Mouse (Mus musculus) forebrain, embryonic 16.5 days (tissue): ENCODE results near the gene Lcn3. TPM values are rescaled to one million over a fixed set of nuclear protein-coding genes. Genes with fewer than 3 reads are reported as not detected.
"Not testable (repeated sequence)": the region's sequence is repeated elsewhere in the genome, so short reads cannot be mapped to it uniquely, and the experiment has no call there.

Experiments used
- ATAC-seq: fragments of 200-750 bp; cut with Nextera tagmentation; 2 replicates; pipeline ENCODE4 v1.8.0; 2017; ENCODE audit warnings: mild to moderate bottlenecking, moderate library complexity
- H3K27ac ChIP-seq: fragments of 300-500 bp; sonication (generic); 2 replicates; pipeline ENCODE4 v1.5.1; 2014; ENCODE audit warnings: low read length, control low read depth
- H3K27me3 ChIP-seq: fragments of 300-500 bp; sonication (generic); replicated peaks from 2 replicates; pipeline ENCODE4 v1.6.1; 2014; ENCODE audit warnings: low read length; ENCODE audit not compliant: control insufficient read depth, insufficient read depth
- H3K36me3 ChIP-seq: fragments of 300-500 bp; sonication (generic); 2 replicates; pipeline ENCODE4 v1.6.1; 2014; ENCODE audit not compliant: control insufficient read depth, insufficient read depth
- H3K4me1 ChIP-seq: fragments of 300-500 bp; sonication (generic); replicated peaks from 2 replicates; pipeline ENCODE4 v1.6.1; 2014; ENCODE audit warnings: low read length; ENCODE audit not compliant: control insufficient read depth, insufficient read depth
- H3K4me2 ChIP-seq: fragments of 300-500 bp; sonication (generic); 2 replicates; pipeline ENCODE4 v1.6.1; 2014; ENCODE audit warnings: mild to moderate bottlenecking, low read length, control low read depth
- H3K4me3 ChIP-seq: fragments of 300-500 bp; sonication (generic); replicated peaks from 2 replicates; pipeline ENCODE4 v1.5.1; 2014; ENCODE audit warnings: mild to moderate bottlenecking, low read length, control low read depth
- H3K9ac ChIP-seq: fragments of 300-500 bp; sonication (generic); replicated peaks from 2 replicates; pipeline ENCODE4 v1.6.1; 2014; ENCODE audit warnings: low read depth, low read length, control low read depth
- H3K9me3 ChIP-seq: fragments of 300-500 bp; sonication (generic); 2 replicates; pipeline ENCODE4 v1.6.1; 2016; ENCODE audit warnings: low read length; ENCODE audit not compliant: control insufficient read depth
- WGBS: fragments of 180-500 bp; shearing (Covaris S2); extraction: QIAGEN DNeasy Blood & Tissue Kit; methylation state at CpG from one replicate; pipeline ENCODE4 v1.1.7; 2014; 5-methylcytosine and 5-hydroxymethylcytosine counted together
- polyA plus RNA-seq: library from polyadenylated mRNA; unstranded; fragments of >200 nt; fragmentation: Nextera tagmentation; extraction: Ambion mirVana; gene quantifications from 2 replicates; pipeline ENCODE4 v1.2.1, GENCODE M21; 2015

Gene Lcn3
- polyA plus RNA-seq, 1 experiment from 2014 or later = not detected

DNA sequence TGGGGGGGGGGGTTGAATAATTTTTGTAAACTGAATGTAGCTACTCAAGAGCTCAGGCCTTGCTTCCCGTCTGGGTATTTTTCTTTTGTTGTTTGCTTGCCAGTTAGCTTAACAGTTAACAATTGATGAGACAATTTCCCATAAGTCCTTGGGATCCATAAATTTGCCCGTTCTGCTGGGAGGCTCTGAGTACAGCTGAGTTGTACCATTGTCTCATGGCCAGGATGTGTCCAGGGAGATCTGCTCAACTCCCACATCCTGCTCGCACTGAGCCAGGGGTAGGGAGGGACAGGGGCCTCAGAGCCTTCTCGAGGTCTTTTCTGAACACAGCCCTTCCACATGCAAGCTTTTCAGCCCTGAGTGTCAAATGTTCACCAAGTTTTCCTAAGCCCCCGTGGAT lies 32.7 kb downstream of the Lcn3 start:
- no peaks in the 10 kb centered on the region for H3K4me1 ChIP-seq
- H3K36me3 ChIP-seq = no peaks in the 10 kb centered on the region
- no peak overlapping the region for H3K9ac ChIP-seq
- no peak overlapping the region for H3K27ac ChIP-seq
- no peaks in the 10 kb centered on the region for H3K9me3 ChIP-seq
- no peak overlapping the region for H3K4me2 ChIP-seq
- no peaks in the 10 kb centered on the region for H3K27me3 ChIP-seq
- no peak for ATAC-seq
- H3K4me3 ChIP-seq = no peak overlapping the region
- WGBS = 47% methylated on average over 5 of the region's 5 CpGs

DNA sequence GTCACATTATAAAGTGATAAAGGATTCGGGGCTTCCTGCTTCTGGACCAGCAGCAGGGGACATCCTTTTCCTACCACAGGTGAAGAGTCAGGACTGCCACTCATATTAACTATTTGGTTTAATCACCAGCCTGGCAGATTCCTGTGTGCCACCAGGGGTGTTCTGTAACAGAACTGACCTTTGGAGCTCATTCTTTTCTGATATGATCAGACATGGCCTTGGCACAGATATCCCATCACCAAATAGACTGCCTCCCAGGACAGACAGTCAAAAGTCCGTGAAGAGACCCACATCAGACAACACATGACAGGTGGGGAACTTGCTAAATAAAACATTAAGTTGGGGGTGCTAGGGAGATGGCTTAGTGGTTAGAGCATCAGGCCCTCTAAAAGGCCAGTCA lies 46.3 kb downstream of the Lcn3 start:
- ATAC-seq = no peak
- Histone ChIP-seq H3K9ac (no peak overlapping the region), H3K9me3 (no peaks in the 10 kb centered on the region), H3K4me3 (no peak overlapping the region), H3K4me2 (no peak overlapping the region), H3K27me3 (no peaks in the 10 kb centered on the region), H3K4me1 (no peaks in the 10 kb centered on the region), H3K27ac (no peak overlapping the region), H3K36me3 (no peaks in the 10 kb centered on the region)
- WGBS = 72% methylated on average over 2 of the region's 2 CpGs

DNA sequence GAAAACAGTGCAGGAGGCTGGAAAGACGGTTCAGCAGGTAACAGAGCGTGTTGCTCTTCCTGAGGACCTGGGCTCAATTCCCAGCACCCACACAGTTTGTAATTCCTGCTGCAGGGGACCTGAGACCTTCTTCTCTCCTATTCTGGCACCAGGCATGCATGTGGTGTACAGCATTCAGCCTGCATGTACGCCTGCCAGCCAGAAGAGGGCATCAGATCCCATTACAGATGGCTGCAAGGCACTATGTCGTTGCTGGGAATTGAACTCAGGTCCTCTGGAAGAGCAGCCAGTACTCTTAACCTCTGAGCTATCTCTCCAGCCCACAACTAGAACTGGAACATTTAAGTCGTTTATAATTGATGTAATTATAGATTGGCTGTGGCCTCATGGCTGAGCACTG lies 48.0 kb downstream of the Lcn3 start:
- no peak overlapping the region for H3K4me3 ChIP-seq
- no peak overlapping the region for H3K27ac ChIP-seq
- no peak for ATAC-seq
- WGBS = 81% methylated on average over 5 of the region's 5 CpGs
- no peak overlapping the region for H3K9ac ChIP-seq
- no peaks in the 10 kb centered on the region for H3K36me3 ChIP-seq
- no peaks in the 10 kb centered on the region for H3K4me1 ChIP-seq
- H3K4me2 ChIP-seq = no peak overlapping the region
- H3K9me3 ChIP-seq = no peaks in the 10 kb centered on the region
- H3K27me3 ChIP-seq = no peaks in the 10 kb centered on the region

DNA sequence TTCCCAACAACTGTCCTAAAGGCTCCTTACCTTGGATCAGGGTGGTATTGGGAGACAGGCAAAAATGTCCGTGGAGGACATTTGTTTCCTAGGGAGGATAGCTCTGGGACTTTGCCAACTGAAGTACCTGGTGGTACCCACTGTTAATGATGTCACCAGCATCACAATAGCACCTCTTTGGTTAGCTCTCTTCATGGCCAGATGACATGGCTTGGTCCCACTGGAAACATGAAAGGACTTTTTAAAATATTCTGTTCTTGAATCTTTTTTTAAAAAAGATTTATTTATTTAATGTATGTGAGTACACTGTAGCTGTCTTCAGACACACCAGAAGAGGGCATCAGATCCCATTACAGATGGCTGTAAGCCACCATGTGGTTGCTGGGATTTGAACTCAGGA lies 50.4 kb downstream of the Lcn3 start, which contains the start of gene Glt6d1:
Gene Glt6d1 (minus strand): TSS at position 101 of the 400 bp plus-strand sequence.
- H3K4me3 ChIP-seq, H3K27ac ChIP-seq, ATAC-seq, H3K9me3 ChIP-seq, H3K4me1 ChIP-seq, H3K27me3 ChIP-seq, H3K4me2 ChIP-seq, H3K9ac ChIP-seq, H3K36me3 ChIP-seq: not testable (repeated sequence)
- WGBS = 82% methylated on average over 1 of the region's 1 CpGs

Other genes starting within 250 kb of the Lcn3 start
- gene Traf2, start 218.6 kb upstream of the Lcn3 start, polyA plus RNA-seq = 26.8 and 29.5 TPM in 2 replicates
- gene Edf1, start 207.7 kb upstream of the Lcn3 start, polyA plus RNA-seq = 327 and 359 TPM in 2 replicates
- 1.0 and 2.8 TPM in 2 replicates for gene Mamdc4, start 190.7 kb upstream of the Lcn3 start, polyA plus RNA-seq
- 141 and 145 TPM in 2 replicates for gene Phpt1, start 190.3 kb upstream of the Lcn3 start, polyA plus RNA-seq
- gene Ajm1, start 183.8 kb upstream of the Lcn3 start, polyA plus RNA-seq = 5.8 and 7.7 TPM in 2 replicates
- 67.5 and 73.6 TPM in 2 replicates for gene Rabl6, start 157.0 kb upstream of the Lcn3 start, polyA plus RNA-seq
- gene Ccdc183, start 147.9 kb upstream of the Lcn3 start, polyA plus RNA-seq = 0.17 and 0.24 TPM in 2 replicates
- gene Tmem141, start 143.6 kb upstream of the Lcn3 start, polyA plus RNA-seq = 20.6 and 28.9 TPM in 2 replicates
- 2.3 and 4.1 TPM in 2 replicates for gene Fcna, start 137.5 kb upstream of the Lcn3 start, polyA plus RNA-seq
- not detected in 2 replicates for gene Lcn8, start 112.4 kb upstream of the Lcn3 start, polyA plus RNA-seq
- gene Lcn5, start 107.6 kb upstream of the Lcn3 start, polyA plus RNA-seq = not detected in 2 replicates
- not detected in 2 replicates for gene Lcn6, start 88.8 kb upstream of the Lcn3 start, polyA plus RNA-seq
- not detected in 2 replicates for gene Lcn10, start 82.8 kb upstream of the Lcn3 start, polyA plus RNA-seq
- gene Obp2a, start 65.5 kb upstream of the Lcn3 start, polyA plus RNA-seq = not detected in 2 replicates
- gene Bmyc, start 58.8 kb upstream of the Lcn3 start, polyA plus RNA-seq = 105 and 127 TPM in 2 replicates
- not detected in 2 replicates for gene Obp2b, start 28.6 kb upstream of the Lcn3 start, polyA plus RNA-seq
- gene Lcn11, start 11.4 kb downstream of the Lcn3 start, polyA plus RNA-seq = not detected in 2 replicates
- not detected in 2 replicates for gene Gm13539, start 16.7 kb downstream of the Lcn3 start, polyA plus RNA-seq
- not detected in 2 replicates for gene Glt6d1, start 50.3 kb downstream of the Lcn3 start, polyA plus RNA-seq
- gene Lcn9, start 57.6 kb downstream of the Lcn3 start, polyA plus RNA-seq = not detected in 2 replicates
- not detected in 2 replicates for gene Sohlh1, start 81.7 kb downstream of the Lcn3 start, polyA plus RNA-seq
- 6.0 and 13.3 TPM in 2 replicates for gene Kcnt1, start 98.2 kb downstream of the Lcn3 start, polyA plus RNA-seq
- 70.2 and 75.4 TPM in 2 replicates for gene Camsap1, start 217.7 kb downstream of the Lcn3 start, polyA plus RNA-seq